Mouse (Mus musculus) splenic B cell, adult 2 months (primary cell): ENCODE measurements around the gene Tbcel.

ENCODE experiments used
- DNase-seq: peaks from one replicate; pipeline ENCODE4 v3.0.0-alpha.2; 2011; ENCODE audit warnings: low read depth, low spot score
- H3K27me3 ChIP-seq: 2 replicates; pipeline ENCODE4 v1.6.1; 2012; ENCODE audit warnings: mild to moderate bottlenecking, low read length, moderate library complexity, mixed read lengths; ENCODE audit not compliant: control insufficient read depth, poor library complexity, insufficient read depth, severe bottlenecking
- H3K36me3 ChIP-seq: 2 replicates; pipeline ENCODE4 v1.6.1; 2012; ENCODE audit warnings: mild to moderate bottlenecking, low read length, moderate library complexity, mixed read lengths; ENCODE audit not compliant: control insufficient read depth, poor library complexity, insufficient read depth, severe bottlenecking

Gene Tbcel

GRCm38 (mm10) chr9:42504971-42505510 lies 2.6 kb downstream of the Tbcel start:
- Histone ChIP-seq H3K27me3 (no peaks in the 10 kb centered on the region), H3K36me3 (no peaks in the 10 kb centered on the region)
- no peak for DNase-seq

GRCm38 (mm10) chr9:42504559-42504958 lies 3.0 kb downstream of the Tbcel start:
- DNase-seq, result no peak
- H3K27me3 ChIP-seq, result no peaks in the 10 kb centered on the region
- no peaks in the 10 kb centered on the region for H3K36me3 ChIP-seq

GRCm38 (mm10) chr9:42503709-42504108 lies 3.9 kb downstream of the Tbcel start:
- H3K27me3 ChIP-seq, result no peaks in the 10 kb centered on the region
- DNase-seq, result no peak
- no peaks in the 10 kb centered on the region for H3K36me3 ChIP-seq

GRCm38 (mm10) chr9:42496296-42496695 lies 11.3 kb downstream of the Tbcel start:
- H3K27me3 ChIP-seq, result no peaks in the 10 kb centered on the region
- H3K36me3 ChIP-seq, result no peaks in the 10 kb centered on the region
- DNase-seq, result no peak

GRCm38 (mm10) chr9:42491780-42492179 lies 15.8 kb downstream of the Tbcel start:
- no peaks in the 10 kb centered on the region for H3K36me3 ChIP-seq
- no peaks in the 10 kb centered on the region for H3K27me3 ChIP-seq
- no peak for DNase-seq

GRCm38 (mm10) chr9:42490589-42491382 lies 16.8 kb downstream of the Tbcel start:
- no peak for DNase-seq
- Histone ChIP-seq H3K27me3 (no peaks in the 10 kb centered on the region), H3K36me3 (no peaks in the 10 kb centered on the region)

GRCm38 (mm10) chr9:42488071-42488470 lies 19.5 kb downstream of the Tbcel start:
- DNase-seq, result no peak
- Histone ChIP-seq H3K36me3 (no peaks in the 10 kb centered on the region), H3K27me3 (no peaks in the 10 kb centered on the region)

- no peak for DNase-seq
- no peaks in the 10 kb centered on the region for H3K36me3 ChIP-seq
Observed at GRCm38 (mm10) chr9:42486913-42487312, 20.7 kb downstream of the Tbcel start.

GRCm38 (mm10) chr9:42484667-42485066 lies 22.9 kb downstream of the Tbcel start:
- H3K27me3 ChIP-seq, result no peaks in the 10 kb centered on the region
- no peak for DNase-seq
- no peaks in the 10 kb centered on the region for H3K36me3 ChIP-seq

More at GRCm38 (mm10) chr9:42486913-42487312, 20.7 kb downstream of the Tbcel start:
- no peaks in the 10 kb centered on the region for H3K27me3 ChIP-seq

- no peaks in the 10 kb centered on the region for H3K27me3 ChIP-seq
- no peaks in the 10 kb centered on the region for H3K36me3 ChIP-seq
- DNase-seq, result no peak
Observed at GRCm38 (mm10) chr9:42482944-42483343, 24.7 kb downstream of the Tbcel start.

- H3K36me3 ChIP-seq, result no peaks in the 10 kb centered on the region
- H3K27me3 ChIP-seq, result no peaks in the 10 kb centered on the region
- DNase-seq, result no peak
Observed at GRCm38 (mm10) chr9:42476166-42476565, 31.4 kb downstream of the Tbcel start.

- DNase-seq, result no peak
- Histone ChIP-seq H3K27me3 (no peaks in the 10 kb centered on the region), H3K36me3 (no peaks in the 10 kb centered on the region)
Observed at GRCm38 (mm10) chr9:42474244-42474643, 33.4 kb downstream of the Tbcel start.

- peak; percentile 94 for DNase-seq
Observed at GRCm38 (mm10) chr9:42471921-42472747, 35.5 kb downstream of the Tbcel start.

GRCm38 (mm10) chr9:42471214-42471613 lies 36.4 kb downstream of the Tbcel start:
- no peaks in the 10 kb centered on the region for H3K36me3 ChIP-seq
- DNase-seq, result peak; percentile 42
- H3K27me3 ChIP-seq, result no peaks in the 10 kb centered on the region; the same call in 1 of the 2 replicates

More at GRCm38 (mm10) chr9:42471921-42472747, 35.5 kb downstream of the Tbcel start:
- no peaks in the 10 kb centered on the region for H3K36me3 ChIP-seq
- H3K27me3 ChIP-seq, result no peaks in the 10 kb centered on the region

GRCm38 (mm10) chr9:42469323-42469722 lies 38.3 kb downstream of the Tbcel start:
- DNase-seq, result no peak
- no peaks in the 10 kb centered on the region; the same call in 1 of the 2 replicates for H3K27me3 ChIP-seq
- H3K36me3 ChIP-seq, result no peaks in the 10 kb centered on the region
